Mouse (Mus musculus) midbrain, embryonic 16.5 days (tissue): ENCODE results near the gene Gm10184. TPM values are rescaled to one million over a fixed set of nuclear protein-coding genes. Genes with fewer than 3 reads are reported as not detected.
"Not testable (repeated sequence)": the region's sequence is repeated elsewhere in the genome, so short reads cannot be mapped to it uniquely, and the experiment has no call there.

Experiments used
- ATAC-seq: fragments of 200-750 bp; cut with Nextera tagmentation; 2 replicates; pipeline ENCODE4 v1.8.0; 2017; ENCODE audit warnings: moderate TSS enrichment
- H3K27ac ChIP-seq: fragments of 300-500 bp; sonication (generic); 2 replicates; pipeline ENCODE4 v1.5.1; 2014; ENCODE audit warnings: mild to moderate bottlenecking, low read length, mixed read lengths
- H3K27me3 ChIP-seq: fragments of 300-500 bp; sonication (generic); 2 replicates; pipeline ENCODE4 v1.6.1; 2014; ENCODE audit warnings: low read depth, low read length, mixed read lengths; ENCODE audit not compliant: control insufficient read depth, insufficient read depth
- H3K36me3 ChIP-seq: fragments of 300-500 bp; sonication (generic); 2 replicates; pipeline ENCODE4 v1.6.1; 2014; ENCODE audit warnings: mild to moderate bottlenecking, low read length, moderate library complexity, mixed read lengths; ENCODE audit not compliant: control insufficient read depth, insufficient read depth
- H3K4me1 ChIP-seq: fragments of 300-500 bp; sonication (generic); 2 replicates; pipeline ENCODE4 v1.6.1; 2014; ENCODE audit warnings: mild to moderate bottlenecking, low read length, mixed read lengths; ENCODE audit not compliant: control insufficient read depth, insufficient read depth
- H3K4me2 ChIP-seq: fragments of 300-500 bp; sonication (generic); 2 replicates; pipeline ENCODE4 v1.6.1; 2014; ENCODE audit warnings: mild to moderate bottlenecking, low read length, mixed read lengths
- H3K4me3 ChIP-seq: fragments of 300-500 bp; sonication (generic); 2 replicates; pipeline ENCODE4 v1.5.1; 2014; ENCODE audit warnings: low read depth, mild to moderate bottlenecking, low read length, moderate library complexity, mixed read lengths
- H3K9ac ChIP-seq: fragments of 300-500 bp; sonication (generic); 2 replicates; pipeline ENCODE4 v1.6.1; 2014; ENCODE audit warnings: low read depth, low read length, mixed read lengths
- H3K9me3 ChIP-seq: fragments of 300-500 bp; sonication (generic); replicated peaks from 2 replicates; pipeline ENCODE4 v1.6.1; 2014; ENCODE audit warnings: mild to moderate bottlenecking, low read length, mixed read lengths; ENCODE audit not compliant: control insufficient read depth, poor library complexity, severe bottlenecking
- WGBS: fragments of 180-500 bp; shearing (Covaris S2); extraction: QIAGEN DNeasy Blood & Tissue Kit; methylation state at CpG from one replicate; pipeline ENCODE4 v1.1.7; 2014; 5-methylcytosine and 5-hydroxymethylcytosine counted together
- polyA plus RNA-seq: library from polyadenylated mRNA; unstranded; fragments of >200 nt; fragmentation: Nextera tagmentation; extraction: Ambion mirVana; gene quantifications from 2 replicates; pipeline ENCODE4 v1.2.1, GENCODE M21; 2015

Gm10184 gene
- polyA plus RNA-seq, result 10.1 and 17.9 TPM in 2 replicates

DNA sequence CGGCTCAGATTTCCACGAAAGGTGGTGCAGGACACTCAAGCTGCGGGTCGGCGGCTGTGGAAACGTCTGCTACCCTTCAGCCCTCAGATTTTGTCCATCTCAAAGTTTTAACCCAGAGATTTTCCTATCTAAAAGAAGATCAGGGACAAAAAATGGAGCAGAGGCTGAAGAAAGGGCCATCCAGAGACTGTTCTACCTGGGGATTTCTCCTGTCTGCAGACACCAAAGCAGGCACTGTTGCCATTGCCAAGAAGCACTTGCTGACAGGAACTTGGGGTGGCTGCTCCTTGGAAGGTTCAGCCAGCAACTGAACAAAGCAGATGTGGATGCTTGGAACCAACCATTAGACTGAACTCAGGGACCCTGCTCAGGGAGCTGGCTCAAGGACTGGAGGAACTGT, at the start of gene Gm10184:
Gm10184 (minus strand) TSS at position 101 of the 400 bp plus-strand sequence.
- Histone ChIP-seq H3K27ac (no peak within 1 kb of the TSS), H3K27me3 (no peaks in the 10 kb centered on the region), H3K4me2 (no peak within 1 kb of the TSS), H3K9me3 (no peaks in the 10 kb centered on the region), H3K9ac (no peak within 1 kb of the TSS), H3K4me3 (no peak within 1 kb of the TSS), H3K4me1 (no peaks in the 10 kb centered on the region), H3K36me3 (no peaks in the 10 kb centered on the region)
- 93% methylated on average over 6 of the region's 6 CpGs for WGBS
- ATAC-seq, result no peak

DNA sequence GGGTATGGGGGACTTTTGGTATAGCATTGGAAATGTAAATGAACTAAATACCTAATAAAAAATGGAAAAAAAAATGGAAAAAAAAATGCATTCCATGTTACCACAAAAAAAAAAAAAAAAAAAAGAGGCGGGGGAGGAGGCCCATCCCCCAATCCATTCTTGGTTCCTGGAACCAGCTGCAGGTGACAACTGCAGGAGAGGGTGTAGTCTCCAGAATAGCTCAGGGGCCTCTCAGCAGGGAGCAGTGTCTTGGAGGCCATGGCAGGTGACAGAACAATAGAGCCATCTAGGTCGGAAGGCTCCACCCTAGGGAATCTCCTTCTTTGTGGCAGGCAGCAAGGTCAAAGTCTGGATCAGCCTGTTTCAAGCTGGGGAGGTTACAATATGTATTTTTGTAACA, 23.7 kb upstream of the Gm10184 start:
- 29% methylated on average over 1 of the region's 2 CpGs for WGBS
- H3K27me3 ChIP-seq, result no peaks in the 10 kb centered on the region

DNA sequence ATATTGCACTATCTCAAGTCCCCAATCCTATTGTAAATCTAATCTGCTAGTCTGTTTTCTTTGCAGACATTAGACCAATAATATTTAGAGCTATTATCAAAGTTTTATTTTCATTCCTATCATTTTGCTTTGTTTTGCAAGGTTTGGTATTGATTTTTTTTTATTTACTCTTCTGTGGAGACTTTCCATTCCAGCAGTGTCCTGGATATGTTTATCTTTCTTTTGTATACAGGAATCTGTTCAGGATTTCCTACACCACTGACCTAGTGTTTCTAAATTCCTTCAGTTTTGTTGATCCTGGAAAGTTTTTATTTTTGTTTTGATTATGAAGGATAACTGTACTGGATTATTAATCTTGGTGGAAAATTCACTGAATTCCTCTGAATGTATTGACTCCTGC, 2.6 kb downstream of the Gm10184 start:
- H3K9ac ChIP-seq, result no peak overlapping the region
- ATAC-seq, result no peak
- H3K9me3 ChIP-seq, result no peaks in the 10 kb centered on the region
- H3K36me3 ChIP-seq, result no peaks in the 10 kb centered on the region
- no peak overlapping the region for H3K4me3 ChIP-seq
- H3K4me1 ChIP-seq, result no peaks in the 10 kb centered on the region
- no peak overlapping the region for H3K4me2 ChIP-seq
- no peaks in the 10 kb centered on the region for H3K27me3 ChIP-seq
- H3K27ac ChIP-seq, result no peak overlapping the region

More for the DNA sequence above, 23.7 kb upstream of the Gm10184 start:
- H3K27ac ChIP-seq, result no peak overlapping the region
- H3K4me1 ChIP-seq, result no peaks in the 10 kb centered on the region
- ATAC-seq, result no peak
- H3K4me3 ChIP-seq, result no peak overlapping the region
- no peak overlapping the region for H3K4me2 ChIP-seq
- H3K36me3 ChIP-seq, result no peaks in the 10 kb centered on the region
- no peak overlapping the region for H3K9ac ChIP-seq
- no peaks in the 10 kb centered on the region for H3K9me3 ChIP-seq

DNA sequence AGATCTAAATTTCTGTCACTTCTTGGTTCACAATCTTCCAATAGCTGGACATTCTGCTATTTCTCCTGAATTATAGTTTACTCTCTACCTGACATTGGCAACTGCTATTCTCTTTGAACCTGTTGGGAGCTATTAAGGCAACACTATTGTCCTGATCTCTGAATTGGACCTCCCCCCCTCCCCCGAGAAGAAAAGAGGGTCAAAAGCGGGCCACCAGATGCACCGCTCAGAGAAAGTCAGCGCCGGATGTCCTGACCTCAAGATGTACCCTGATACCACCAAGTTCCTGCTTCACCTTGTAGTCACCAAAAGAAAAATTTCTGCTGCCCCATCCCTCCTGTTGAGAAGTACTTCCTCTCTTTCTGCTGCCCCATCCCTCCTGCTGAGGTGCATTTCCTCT, 5.5 kb downstream of the Gm10184 start:
- not testable (repeated sequence) for H3K9me3 ChIP-seq, H3K9ac ChIP-seq, H3K4me2 ChIP-seq, H3K36me3 ChIP-seq, H3K4me1 ChIP-seq, H3K27me3 ChIP-seq, ATAC-seq, H3K27ac ChIP-seq, H3K4me3 ChIP-seq
- WGBS, result 88% methylated on average over 5 of the region's 5 CpGs

DNA sequence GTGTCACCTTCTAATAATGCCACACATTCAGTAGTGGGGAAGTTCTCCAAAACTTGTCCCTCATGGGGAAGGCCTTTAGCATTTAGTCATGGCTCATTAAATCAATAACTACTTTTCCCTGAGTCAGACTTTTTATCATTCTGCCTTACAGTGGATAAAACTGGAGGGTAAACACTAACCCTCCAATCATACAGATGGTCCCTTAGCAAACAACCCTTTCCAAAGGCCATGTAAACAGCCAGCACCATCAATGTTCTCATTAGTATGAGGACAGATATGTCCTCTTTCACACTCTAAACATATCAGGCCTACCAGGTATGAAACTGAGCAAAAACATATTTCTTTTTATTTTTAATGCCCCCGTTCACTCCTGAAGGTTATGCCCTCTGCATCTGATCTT, 7.5 kb downstream of the Gm10184 start:
- H3K27ac ChIP-seq, result no peak overlapping the region
- H3K36me3 ChIP-seq, result no peaks in the 10 kb centered on the region
- H3K27me3 ChIP-seq, result no peaks in the 10 kb centered on the region
- H3K4me3 ChIP-seq, result no peak overlapping the region
- WGBS, result 94% methylated on average over 1 of the region's 1 CpGs
- no peak overlapping the region for H3K4me2 ChIP-seq
- H3K4me1 ChIP-seq, result no peaks in the 10 kb centered on the region
- no peaks in the 10 kb centered on the region for H3K9me3 ChIP-seq
- ATAC-seq, result no peak
- H3K9ac ChIP-seq, result no peak overlapping the region

DNA sequence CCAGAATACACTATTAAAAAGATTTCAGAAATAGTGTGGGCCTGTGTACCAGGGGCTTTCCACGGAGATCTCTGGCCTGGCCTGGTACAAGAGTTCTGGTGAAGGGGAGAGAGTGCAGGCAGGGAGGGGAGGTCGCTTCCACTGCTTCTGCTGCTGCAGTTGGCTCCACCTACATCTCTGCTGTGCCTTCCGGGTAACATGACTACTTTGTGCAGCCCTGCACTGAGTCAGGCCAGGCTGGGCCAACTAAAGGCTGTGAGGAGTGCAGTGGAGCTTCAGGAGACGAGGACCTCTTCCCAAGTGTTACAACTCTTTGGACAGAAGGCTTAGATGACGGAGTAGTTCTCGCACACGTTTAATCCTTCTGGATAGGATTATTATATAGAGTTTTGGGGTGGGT, 9.6 kb downstream of the Gm10184 start:
- Histone ChIP-seq H3K4me1 (no peaks in the 10 kb centered on the region), H3K4me2 (no peak overlapping the region), H3K27me3 (no peaks in the 10 kb centered on the region), H3K36me3 (no peaks in the 10 kb centered on the region), H3K4me3 (no peak overlapping the region), H3K27ac (no peak overlapping the region), H3K9ac (no peak overlapping the region), H3K9me3 (no peaks in the 10 kb centered on the region)
- ATAC-seq, result no peak
- 71% methylated on average over 7 of the region's 7 CpGs for WGBS

DNA sequence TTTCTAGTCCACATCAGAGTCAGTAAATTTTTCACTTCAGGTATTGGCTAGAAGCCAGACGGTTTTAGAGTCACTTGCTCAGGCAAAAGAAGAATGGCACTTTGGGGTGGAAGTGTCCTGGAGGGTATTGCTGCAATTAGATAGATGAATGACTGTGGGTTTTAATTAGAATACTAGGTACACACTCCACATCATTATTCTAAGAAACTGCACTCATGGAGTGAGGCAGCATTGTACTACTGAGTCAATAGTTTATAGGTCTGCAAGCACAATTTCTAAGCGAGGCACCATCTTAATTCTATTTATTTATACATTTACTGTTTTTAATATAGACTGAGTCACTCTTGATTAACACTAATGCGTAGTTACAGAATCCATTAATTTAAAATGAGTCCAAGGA, 10.4 kb downstream of the Gm10184 start:
- no peak overlapping the region for H3K27ac ChIP-seq
- H3K9ac ChIP-seq, result no peak overlapping the region
- H3K9me3 ChIP-seq, result no peaks in the 10 kb centered on the region
- H3K4me1 ChIP-seq, result no peaks in the 10 kb centered on the region
- 75% methylated on average over 3 of the region's 3 CpGs for WGBS
- no peak overlapping the region for H3K4me3 ChIP-seq
- H3K36me3 ChIP-seq, result no peaks in the 10 kb centered on the region
- ATAC-seq, result no peak
- H3K27me3 ChIP-seq, result no peaks in the 10 kb centered on the region
- H3K4me2 ChIP-seq, result no peak overlapping the region

DNA sequence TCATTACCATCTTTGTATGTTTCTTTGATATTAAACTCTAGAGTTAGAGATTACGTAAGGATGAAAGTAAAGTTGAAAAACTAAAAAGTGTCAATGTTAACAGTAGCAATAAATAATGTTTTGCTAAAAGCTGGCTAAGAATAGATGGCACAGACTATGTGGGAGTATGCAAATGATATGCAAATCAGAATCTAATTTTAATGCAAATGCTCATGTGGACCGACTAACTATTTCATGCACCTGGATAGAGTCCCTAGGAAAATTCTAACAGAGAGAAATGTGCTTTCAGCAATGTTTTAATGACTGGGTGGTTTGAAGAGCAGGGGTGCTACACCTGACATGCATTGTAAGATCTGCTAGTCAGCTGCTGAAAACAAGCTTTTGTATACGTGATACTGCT, 45.3 kb downstream of the Gm10184 start:
- no peaks in the 10 kb centered on the region for H3K27me3 ChIP-seq
- H3K27ac ChIP-seq, result no peak overlapping the region
- no peak overlapping the region for H3K4me3 ChIP-seq
- H3K9me3 ChIP-seq, result no peaks in the 10 kb centered on the region
- no peak overlapping the region for H3K9ac ChIP-seq
- H3K4me2 ChIP-seq, result no peak overlapping the region
- ATAC-seq, result peak; percentile 60; the same call in 1 of the 2 replicates
- H3K36me3 ChIP-seq, result no peaks in the 10 kb centered on the region
- no peaks in the 10 kb centered on the region for H3K4me1 ChIP-seq
- WGBS, result 57% methylated on average over 3 of the region's 3 CpGs
